Mouse (Mus musculus) brain, embryonic 14.5 days (tissue): ENCODE measurements at regions not wholly inside any gene's neighbourhood (a gene's known extent, or its start where the extent isn't known, plus 50 kb on each side); places are given as distances from the start of the nearest gene placed in this dataset.

Source experiments
- CTCF ChIP-seq: fragments of 200-500 bp; IDR thresholded peaks from 2 replicates; pipeline ENCODE4 v1.5.1; 2012; ENCODE audit warnings: inconsistent platforms, mild to moderate bottlenecking, moderate library complexity, borderline replicate concordance; ENCODE audit not compliant: insufficient read depth, insufficient read length; ENCODE audit errors: extremely low read depth
- POLR2A ChIP-seq: fragments of 200-500 bp; IDR thresholded peaks from 2 replicates; pipeline ENCODE4 v1.6.1; 2012; ENCODE audit warnings: mild to moderate bottlenecking, inconsistent platforms, borderline replicate concordance; ENCODE audit not compliant: poor library complexity, insufficient read depth, insufficient read length, severe bottlenecking; ENCODE audit errors: extremely low read depth

DNA sequence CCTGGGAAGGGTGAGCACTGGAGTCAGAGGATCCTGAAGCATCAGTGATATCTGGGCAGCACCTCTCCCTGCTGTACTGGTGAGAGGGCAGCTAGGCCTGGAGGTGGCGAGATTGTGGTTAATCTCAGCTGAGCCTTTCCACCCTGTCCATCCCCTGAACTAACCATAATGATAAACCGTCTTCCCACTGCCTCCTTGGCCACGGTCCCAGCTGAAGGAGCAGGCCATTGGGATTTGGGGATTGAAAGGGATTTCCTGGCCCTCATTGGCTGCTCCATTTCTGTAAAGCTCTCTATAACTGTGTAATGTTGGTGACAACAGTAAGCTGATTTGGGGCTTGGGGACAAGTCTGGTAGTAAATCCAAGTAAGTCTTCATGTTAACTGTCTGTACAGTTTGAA, 73.6 kb downstream of the Dad1 start:
- no peak for TF ChIP-seq CTCF
- TF ChIP-seq POLR2A, result no peak
